Mouse (Mus musculus) induced T-regulatory cell, adult 2 months (primary cell): ENCODE measurements around the gene Smurf2.
A peak's percentile ranks its signal among the peaks of the same experiment; 100 is the strongest.
"Not testable (repeated sequence)": the region's sequence is repeated elsewhere in the genome, so short reads cannot be mapped to it uniquely, and the experiment has no call there.

ENCODE experiments used
- DNase-seq: peaks from one replicate; pipeline ENCODE4 v3.0.0-alpha.2; 2012; ENCODE audit warnings: low read depth

Gene Smurf2

DNA sequence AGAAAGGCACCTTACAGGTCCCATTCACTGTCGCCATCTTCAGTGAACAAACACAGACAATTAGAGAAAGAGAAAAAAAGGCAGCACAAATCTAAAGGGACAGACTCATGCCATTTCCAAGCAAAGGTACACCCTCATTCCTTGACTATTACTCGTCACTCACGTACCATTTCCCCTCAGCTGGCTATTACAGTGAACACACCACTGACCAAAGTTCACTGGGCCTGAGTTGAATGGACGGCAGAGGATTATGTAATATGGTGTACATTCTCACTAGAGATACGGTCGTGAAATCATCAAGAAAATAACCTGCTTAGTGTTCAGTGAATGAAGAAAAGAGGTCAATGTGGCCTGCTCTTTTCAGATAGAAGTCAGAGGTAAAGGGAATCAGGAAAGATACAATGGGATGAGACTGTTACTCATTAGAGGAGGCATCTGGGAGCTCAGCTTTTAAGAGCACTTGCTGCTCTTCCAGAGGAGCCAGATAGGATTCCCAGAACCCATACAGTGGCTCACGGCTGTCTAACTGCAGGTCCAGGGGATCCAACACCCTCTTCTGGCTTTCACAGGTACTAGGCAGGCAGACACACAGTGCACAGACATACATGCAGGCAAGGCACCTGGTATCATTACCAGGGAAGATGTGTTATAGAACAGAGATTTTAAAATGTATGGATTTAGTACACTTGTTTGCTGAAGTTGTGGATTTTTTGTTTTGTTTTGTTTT, 107.9 kb downstream of the Smurf2 start:
- no peak for DNase-seq

DNA sequence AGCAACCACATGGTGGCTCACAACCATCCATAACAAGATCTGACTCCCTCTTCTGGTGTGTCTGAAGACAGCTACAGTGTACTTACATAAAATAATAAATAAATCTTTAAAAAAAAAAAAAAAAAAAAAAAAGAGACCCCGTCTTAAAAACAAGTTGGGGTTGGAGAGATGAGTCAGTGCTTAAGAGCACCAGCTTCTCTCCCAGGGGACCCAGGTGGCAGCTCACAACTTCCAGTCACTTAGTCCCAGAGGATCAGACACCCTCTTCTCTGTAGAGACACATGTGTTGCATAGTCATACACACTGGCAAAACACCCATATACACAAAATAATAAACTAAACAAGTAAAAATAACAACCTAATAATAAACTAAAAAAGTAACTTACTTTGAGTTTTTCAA, 113.1 kb downstream of the Smurf2 start:
- not testable (repeated sequence) for DNase-seq

DNA sequence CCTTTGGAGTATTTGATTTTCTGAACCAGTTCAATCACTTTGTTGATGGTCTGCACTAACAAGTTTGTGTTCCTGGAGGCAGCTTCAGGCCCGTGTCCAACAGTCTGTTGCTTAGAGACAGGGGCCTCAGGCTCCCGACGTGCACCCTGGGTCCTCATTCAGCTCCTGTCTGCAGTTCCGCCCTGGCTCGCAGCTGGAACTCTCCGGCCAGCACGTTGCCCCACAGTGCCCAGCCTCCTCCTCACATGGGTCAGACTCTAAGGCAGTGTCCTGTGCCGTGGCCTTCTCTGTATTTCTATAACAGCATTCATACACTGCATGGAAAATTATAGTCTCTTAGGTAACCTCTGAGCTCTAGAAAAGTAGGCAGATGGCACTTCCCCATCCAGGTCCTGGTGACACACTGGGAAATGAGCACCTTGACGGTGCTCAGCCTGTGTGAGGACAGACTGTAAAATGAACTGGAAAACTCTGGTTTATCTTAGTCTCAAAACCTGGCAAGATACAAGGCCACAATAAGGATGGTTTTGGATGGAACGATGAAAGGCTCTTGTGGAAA, 118.4 kb downstream of the Smurf2 start:
- no peak for DNase-seq

DNA sequence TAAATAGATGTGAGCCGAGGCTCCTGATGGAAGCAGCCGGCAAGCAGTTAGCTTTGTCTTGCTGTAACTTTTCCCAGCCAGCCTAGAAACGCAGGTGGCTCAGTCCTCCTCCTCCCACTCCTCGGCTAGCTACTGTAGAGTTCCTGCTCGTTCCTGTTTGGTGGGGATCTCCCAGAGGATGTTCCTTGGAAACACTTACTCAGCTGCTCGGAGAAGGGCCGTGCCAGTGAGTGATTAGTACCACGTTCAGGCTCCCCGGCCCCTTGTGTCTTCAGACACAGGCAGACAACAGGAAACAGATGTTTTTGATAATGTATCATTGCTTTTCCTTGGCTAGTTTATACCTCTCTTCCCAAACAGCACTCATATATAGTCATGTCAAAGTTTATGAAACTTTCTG, 124.8 kb downstream of the Smurf2 start:
- DNase-seq: no peak

DNA sequence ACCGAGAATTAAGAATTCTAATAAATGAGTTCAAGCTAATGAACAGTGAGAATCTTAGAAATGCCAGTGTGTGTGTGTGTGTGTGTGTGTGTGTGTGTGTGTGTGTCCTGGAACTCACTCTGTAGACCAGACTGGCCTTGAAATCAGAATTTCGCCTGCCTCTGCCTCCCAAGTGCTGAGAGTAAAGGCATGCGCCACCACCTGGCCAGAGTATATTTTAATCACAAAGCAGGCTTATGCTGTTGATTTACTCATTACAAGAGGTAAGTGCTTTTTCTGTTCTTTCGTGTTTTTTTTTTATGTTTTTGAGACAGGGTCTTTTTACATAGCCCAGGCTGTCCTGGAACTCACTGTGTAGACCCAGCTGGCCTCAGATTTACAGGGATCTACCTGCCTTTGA, 126.7 kb downstream of the Smurf2 start:
- peak; percentile 53 for DNase-seq

DNA sequence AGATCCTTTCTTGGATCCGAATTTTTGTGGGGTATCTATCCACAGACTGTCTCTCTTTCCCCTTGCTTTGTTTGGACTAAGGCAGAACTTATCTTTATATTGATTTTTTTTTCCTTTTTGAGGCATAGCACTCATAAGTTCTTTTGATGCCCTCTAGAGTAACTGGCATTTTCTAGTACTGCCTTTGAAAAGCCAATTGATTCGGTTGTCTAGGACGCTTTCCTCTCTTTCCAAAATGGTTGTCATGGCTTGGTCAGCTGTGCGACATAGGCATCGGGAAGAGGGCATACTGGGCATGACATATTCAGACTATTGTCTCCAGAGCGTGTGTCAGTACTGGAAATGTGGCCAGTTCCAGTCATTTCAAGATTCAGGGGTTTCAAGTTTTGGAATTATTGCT, 130.9 kb downstream of the Smurf2 start:
- DNase-seq: no peak

DNA sequence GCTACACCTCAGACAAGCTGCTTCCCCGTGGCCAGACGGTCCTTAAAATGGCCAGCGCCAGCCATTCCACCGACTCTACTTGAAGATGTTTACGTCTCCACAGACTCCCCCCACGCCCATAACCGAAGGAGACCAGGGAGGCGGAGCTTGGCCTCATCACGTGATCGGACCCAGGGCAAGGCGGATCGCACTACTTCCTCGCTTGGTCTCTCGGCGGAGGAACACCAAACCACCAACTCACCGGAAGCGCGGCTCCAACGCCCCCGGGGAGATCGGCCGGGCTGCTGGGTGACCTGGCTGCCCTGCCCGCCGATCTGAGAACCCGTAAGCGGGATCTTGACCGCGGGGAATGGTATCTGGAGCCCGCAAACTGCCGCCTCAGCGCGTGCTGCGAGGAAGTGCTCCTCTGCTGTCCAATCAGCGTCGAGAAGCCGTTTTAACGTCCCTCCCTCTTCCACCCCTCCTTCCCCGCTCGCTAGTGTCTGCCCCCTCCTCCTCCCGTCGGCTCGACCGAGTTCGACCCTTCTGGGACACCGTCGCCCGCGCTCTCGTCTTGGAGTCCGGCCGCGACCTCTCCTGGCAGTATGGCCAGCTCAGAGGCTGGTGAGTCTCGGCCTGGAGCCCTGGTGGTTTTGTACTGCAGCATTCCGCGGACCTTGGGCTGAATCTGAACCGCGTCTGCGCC, 131.6 kb downstream of the Smurf2 start, which contains the start of the genes Ddx5 and Cep95:
Gene Ddx5 (minus strand): TSS at position 411 of the 685 bp plus-strand sequence.
Gene Cep95 (plus strand): TSS at position 478 of the 685 bp plus-strand sequence.
- peak; percentile 100 for DNase-seq

DNA sequence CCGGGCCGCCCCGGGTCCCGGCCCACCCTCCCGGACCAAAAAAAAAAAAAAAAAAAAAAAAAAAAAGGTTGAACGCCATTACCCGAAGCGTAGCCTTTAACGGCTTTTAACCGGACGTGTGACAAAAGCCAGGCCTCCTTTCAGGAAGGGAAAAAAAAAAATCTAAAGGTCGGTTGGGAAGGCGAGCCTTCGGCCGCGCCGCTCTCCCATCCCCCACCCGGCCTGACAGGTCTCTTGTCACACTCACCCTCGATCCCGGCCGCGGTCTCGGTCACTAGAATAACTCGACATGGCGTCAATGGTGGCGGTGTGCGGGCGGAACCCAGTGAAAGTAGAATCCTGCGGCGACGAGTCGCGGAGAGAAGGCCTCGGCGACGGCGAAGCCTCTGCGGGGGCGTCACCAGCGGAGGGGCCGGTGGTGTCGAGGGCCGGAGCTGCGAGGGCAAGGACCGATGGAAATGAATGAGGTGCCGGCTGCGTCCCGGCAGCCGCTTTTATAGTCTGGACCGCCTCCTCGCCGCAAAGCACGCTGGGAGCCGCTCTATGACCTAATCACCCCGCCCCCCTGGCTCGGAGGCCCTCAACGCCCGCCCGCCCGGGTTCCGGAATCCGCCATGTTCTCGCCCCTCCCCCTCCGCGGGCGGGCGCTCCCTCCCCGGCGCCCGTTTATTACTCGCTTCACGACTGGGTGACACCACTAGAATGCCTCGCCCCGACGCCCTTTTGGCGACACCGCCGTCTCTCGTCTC, 132.3 kb downstream of the Smurf2 start:
- peak; percentile 99 for DNase-seq

DNA sequence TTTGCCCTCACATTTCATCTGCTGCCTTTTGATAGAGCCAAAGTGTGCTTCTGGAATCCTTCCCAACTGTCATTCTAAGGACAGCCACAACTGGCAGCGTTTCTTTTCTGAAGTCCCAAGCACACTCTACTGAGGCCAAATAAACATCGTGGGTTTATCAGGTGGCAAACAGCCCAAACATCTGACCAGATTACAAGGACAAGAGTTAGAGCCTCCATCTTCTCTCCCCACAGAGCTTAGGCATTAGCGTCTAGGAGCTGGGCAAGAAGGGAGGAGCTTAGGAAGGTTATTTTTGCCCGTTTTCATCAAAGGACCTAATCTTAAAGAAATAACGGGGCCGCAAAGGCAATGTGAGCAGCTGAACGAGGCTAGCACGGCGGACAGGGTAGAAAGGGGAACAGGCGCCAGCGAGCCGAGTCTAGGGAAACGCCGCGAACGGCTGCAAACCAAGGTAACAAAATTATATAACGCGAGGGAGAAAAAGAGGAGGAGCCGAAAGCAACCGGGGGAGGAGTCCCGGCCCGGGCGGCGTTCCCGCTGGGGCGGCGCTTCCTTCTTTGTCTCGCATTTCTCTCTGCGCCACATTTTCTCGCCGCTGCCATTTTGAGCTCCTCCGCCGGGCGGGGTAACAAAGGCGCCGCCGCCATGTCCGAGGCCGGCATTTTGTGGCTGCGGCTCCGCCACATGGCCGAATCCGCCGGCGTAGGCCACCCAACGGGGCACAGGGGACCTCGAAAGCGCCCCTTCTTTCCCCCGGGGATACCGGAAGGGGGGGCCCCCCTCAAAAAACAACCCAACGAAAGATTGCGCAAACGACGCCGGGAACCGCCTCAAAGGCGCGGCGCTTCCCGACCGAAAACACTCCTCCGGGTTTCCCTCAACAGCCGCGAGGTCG, 133.1 kb downstream of the Smurf2 start:
- DNase-seq: peak; percentile 92

DNA sequence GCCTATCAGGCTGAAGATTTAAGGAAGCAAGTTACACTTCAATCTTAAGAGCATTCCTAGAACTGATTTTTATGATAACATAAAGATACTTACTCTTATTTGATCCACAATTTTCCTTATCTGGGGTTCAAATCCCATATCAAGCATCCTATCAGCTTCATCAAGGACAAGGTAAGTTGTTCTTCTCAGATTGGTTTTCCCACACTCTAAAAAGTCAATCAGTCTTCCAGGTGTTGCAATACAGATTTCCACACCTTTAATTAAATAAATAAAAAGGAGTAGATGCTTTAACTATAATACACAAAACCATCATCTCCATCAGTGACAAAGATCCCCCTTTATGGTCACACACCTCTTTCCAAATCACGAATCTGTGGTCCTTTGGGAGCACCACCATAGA, 135.5 kb downstream of the Smurf2 start:
- peak; percentile 37 for DNase-seq

DNA sequence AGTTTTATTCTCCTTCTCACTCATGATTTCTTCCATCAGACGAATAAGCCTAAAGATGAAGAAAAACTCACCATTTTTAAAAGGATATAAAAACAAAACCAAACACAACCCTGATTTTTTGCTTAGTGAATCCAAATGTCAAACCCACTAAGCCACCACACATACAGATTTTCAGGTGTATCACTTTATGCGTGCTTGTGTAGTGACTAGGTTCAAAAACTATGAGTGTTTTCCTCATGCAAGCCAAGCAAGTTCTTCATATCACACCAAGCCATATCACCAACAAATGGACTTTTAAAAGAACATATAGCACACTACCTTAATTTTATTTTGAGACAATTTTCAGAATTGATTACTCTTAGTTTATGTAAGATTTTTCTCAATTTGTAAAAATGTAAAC, 136.0 kb downstream of the Smurf2 start:
- no peak for DNase-seq

DNA sequence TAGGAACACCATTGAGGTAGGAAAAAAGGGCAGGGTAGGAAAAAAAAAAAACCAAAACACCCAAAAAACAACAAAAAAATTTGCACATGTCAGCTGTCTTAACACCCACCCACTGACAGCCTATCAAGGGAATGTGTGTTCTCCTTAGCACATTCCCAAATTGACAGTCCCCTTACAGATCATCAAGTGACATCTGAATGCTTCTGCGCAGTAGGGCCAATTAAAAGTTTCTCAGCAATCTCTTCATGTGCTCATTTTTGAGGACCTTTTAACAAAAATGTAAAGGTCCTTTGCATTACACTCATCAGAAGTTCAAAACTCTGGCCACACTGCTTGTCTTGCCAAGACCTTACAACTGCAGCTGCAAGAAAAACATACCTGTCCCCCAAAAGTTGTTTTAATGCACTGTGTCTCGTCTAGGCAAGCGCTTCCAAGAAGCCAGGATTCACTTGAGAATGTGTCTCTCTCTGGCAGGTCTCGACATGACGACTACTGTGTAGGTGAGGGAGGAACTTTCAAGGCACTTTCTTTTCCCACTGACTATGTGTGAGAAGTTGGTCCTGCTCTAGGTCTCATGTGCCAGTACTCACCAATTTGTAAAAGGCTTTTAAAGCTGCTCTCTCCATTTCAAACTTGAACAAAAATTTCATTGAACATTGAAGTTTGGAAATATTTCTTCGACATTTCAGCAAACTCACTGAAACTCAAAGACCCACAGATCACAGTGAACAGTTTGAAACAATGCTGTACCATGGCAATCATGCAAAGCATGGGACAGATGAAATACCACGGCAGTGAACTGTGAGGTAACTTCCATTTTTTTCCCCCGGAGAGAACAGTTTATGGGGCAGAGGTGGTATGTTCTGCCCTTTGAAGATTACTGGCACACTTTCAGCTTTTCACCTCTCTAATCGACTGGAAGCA, 137.4 kb downstream of the Smurf2 start:
- peak; percentile 62 for DNase-seq

DNA sequence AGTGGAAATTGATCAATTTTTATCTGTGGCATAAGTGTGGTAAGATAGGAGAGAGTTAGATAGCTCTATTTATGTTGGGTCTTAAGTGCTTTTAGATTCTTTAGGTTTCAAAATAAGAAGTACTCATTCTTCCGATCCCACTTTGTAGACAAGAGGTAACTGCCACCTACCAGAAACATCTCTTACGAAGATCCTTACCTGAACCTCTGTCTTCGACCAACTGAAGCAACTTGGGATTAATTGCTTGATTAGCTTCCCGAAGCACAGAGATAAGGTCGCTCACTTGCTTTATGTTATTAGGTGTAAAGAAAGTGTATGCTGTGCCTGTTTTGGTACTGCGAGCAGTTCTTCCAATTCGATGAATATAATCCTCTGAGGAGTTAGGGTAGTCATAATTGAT, 138.2 kb downstream of the Smurf2 start:
- peak; percentile 56 for DNase-seq

DNA sequence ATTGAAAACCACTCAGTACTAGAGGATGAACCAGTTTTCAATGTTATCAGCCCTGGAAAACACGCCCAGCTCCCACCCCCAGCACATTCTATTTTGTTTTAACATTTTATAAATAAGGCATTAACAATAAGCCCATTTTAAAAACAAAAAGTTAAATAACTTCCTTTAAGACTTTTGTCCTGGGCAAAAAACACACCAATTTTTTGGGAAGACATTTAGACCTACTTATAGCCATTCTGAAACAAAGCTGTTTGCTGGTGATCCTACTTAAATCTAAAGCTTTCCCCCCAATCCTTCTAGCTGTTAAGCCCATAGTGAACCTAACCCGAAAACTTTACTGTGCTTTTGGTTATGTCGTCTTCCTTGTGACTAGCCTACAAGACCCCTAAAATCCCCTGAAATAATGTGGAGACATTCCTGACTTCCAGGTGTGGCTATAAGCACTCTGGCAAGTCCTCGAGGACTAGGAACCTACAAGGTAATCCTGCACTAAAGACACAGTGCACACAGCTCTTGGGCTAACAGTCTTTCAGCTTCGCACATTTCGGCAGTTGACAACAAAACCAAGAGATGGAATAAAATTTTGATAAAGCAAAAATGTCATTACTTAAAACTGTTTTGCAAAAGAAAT, 139.8 kb downstream of the Smurf2 start:
- peak; percentile 62 for DNase-seq

DNA sequence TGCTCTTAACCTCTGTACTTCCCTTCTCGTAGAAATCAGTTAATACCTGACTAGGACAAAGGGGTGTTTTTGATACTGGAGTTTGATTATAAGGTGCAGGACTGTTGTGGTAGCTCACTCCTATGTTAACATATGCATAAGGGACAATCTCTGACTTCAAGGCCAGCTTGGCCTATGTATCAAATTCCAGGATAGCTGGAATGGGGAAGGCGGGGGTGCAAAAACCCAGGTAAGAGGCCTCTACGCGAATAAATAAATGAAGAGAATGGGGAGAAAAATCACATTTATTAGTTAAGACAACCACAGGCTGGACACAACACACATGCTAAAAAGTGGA, 140.5 kb downstream of the Smurf2 start:
- DNase-seq: no peak

DNA sequence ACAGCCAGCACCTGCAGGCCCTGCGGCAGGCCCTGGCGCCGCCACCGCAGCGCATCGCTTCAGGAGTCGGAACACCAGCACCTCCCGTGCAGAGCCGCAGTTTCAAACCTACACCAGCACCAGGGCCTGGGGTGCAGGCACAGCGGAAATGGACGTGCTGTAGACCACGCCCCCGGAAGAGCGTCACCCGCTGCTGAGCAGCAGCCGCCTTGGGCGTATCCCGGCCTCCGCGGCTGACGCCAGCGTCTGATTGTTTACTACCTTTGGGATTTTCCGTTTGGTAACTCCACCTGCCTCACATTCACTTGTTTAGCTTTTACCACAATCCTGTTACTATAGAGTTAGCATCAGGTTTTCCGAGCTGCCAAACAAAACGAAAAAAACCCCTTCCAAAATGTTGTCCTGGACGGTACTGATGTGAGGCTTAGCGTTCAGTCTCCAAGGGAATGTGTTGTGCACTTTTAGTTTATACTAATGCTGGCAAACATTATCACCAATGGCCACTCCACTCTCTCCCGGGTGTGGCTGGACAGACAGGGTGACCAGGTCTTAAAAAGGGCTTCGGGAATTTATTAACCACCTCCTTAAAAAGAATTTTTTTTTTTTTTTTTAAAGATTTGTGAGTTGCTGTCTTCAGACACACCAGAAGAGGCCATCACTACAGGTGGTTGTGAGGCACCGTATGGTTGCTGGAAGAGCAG, 141.0 kb downstream of the Smurf2 start, which contains the start of gene Polg2:
Gene Polg2 (minus strand): TSS at position 150 of the 701 bp plus-strand sequence.
- DNase-seq: peak; percentile 98

DNA sequence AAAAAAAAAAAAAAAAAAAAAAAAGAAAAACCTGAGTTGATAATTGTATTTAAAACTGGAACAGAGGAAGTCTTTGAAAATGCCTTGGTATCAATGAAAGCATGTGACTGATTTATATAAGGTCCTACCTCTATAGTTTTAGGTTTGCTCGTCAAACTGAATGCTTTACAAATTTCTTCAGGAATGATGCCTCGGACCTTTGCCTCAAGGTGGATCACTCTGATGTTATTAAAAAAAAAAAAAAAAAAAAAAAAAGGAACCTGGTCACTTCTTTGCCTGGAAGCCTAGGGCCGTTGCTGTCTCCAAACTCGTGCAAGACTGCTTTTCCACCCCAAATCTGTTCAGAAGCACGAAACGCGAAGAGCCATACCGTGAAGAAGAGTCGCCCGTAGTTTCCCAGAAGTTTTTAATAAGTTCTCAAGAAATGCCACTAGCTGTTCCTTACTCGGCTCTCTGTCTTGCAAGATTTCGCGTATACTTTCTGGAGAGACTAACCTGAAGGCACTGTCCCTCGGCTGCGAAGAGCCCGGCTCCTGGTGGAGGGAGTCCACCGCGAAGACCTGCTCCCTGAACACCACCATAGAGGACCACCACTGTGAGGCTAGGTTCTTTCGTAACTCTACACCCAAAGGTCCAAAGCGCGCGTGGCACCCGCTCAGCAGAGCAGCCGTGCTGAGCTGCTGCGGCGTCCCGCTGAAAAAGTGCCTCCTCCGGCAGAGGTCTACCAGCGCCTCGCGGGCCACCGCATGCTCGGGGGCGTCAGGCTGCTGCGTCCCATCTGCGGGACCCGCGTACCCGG, 141.7 kb downstream of the Smurf2 start:
- no peak for DNase-seq

DNA sequence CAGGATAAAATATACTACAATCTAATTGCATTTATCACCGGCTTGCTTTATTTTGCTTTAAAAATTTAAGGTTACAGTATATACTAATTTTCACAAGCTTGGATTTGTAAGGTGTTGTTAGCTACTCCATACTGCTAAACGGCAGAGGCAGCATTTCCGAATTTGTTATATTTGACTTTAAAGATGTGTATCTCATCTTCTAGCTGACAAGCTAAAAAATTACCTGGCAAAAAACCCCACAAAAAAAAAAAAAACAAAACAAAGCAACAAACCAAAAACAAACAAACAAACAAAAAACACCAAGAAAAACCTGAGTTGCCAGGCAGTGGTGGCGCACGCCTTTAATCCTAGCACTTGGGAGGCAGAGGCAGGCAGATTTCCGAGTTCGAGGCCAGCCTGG, 142.4 kb downstream of the Smurf2 start:
- peak; percentile 77 for DNase-seq
